Mouse (Mus musculus): Measurements from ENCODE around the gene Acaca. TPM values are rescaled to one million over a fixed set of nuclear protein-coding genes. Genes with fewer than 3 reads are reported as not detected.
A peak's percentile ranks its signal among the peaks of the same experiment; 100 is the strongest.

Gene Acaca
- polyA plus RNA-seq (2012; ENCODE audit: insufficient read depth, insufficient read length, missing spikeins), result 4.4 and 5.0 TPM in 2 replicates

GRCm38 (mm10) chr11:84128943-84129798 is at the start of gene Acaca, which contains the start of gene Tada2a:
Gene Acaca, plus strand, starts transcription at chr11:84129672.
Gene Tada2a, minus strand, starts transcription at chr11:84129600.
- H3K4me1 ChIP-seq (ENCODE audit: control insufficient read depth, insufficient read depth, low read length), result peaks cover 2% of the 10 kb centered on the region; the same call in 1 of the 2 replicates
- no peak within 1 kb of the TSS for H3K27ac ChIP-seq (ENCODE audit: insufficient read depth, low read depth, low read length)
- no peak for TF ChIP-seq POLR2A (IDR thresholded peaks at IDR 0.05; ENCODE audit: borderline replicate concordance, low read depth, low read length)
- no peak for TF ChIP-seq CTCF (IDR thresholded peaks at IDR 0.05; ENCODE audit: low read depth, low read length)
- peak within 1 kb of the TSS; percentile 81 for H3K4me3 ChIP-seq (ENCODE audit: insufficient read depth, low read length)

GRCm38 (mm10) chr11:84079887-84080286 is 49.6 kb upstream of the Acaca start:
- Histone ChIP-seq H3K27ac (ENCODE audit: insufficient read depth, low read depth, low read length) (no peak overlapping the region), H3K4me1 (ENCODE audit: control insufficient read depth, insufficient read depth, low read length) (peaks cover 9% of the 10 kb centered on the region), H3K4me3 (ENCODE audit: insufficient read depth, low read length) (no peak overlapping the region)
- no peak for TF ChIP-seq CTCF (IDR thresholded peaks at IDR 0.05; ENCODE audit: low read depth, low read length)
- TF ChIP-seq POLR2A (IDR thresholded peaks at IDR 0.05; ENCODE audit: borderline replicate concordance, low read depth, low read length), result no peak

- TF ChIP-seq POLR2A (IDR thresholded peaks at IDR 0.05; ENCODE audit: borderline replicate concordance, low read depth, low read length) (no peak), CTCF (IDR thresholded peaks at IDR 0.05; ENCODE audit: low read depth, low read length) (no peak)
- no peak overlapping the region for H3K27ac ChIP-seq (ENCODE audit: insufficient read depth, low read depth, low read length)
- H3K4me1 ChIP-seq (ENCODE audit: control insufficient read depth, insufficient read depth, low read length), result peaks cover 9% of the 10 kb centered on the region
- no peak overlapping the region for H3K4me3 ChIP-seq (ENCODE audit: insufficient read depth, low read length)
Measured at GRCm38 (mm10) chr11:84080327-84080726, 49.1 kb upstream of the Acaca start.

- Histone ChIP-seq H3K27ac (ENCODE audit: insufficient read depth, low read depth, low read length) (no peak overlapping the region), H3K4me3 (ENCODE audit: insufficient read depth, low read length) (no peak overlapping the region), H3K4me1 (ENCODE audit: control insufficient read depth, insufficient read depth, low read length) (peaks cover 9% of the 10 kb centered on the region)
- TF ChIP-seq POLR2A (IDR thresholded peaks at IDR 0.05; ENCODE audit: borderline replicate concordance, low read depth, low read length), result no peak
- TF ChIP-seq CTCF (IDR thresholded peaks at IDR 0.05; ENCODE audit: low read depth, low read length), result no peak
Measured at GRCm38 (mm10) chr11:84081901-84082300, 47.6 kb upstream of the Acaca start.

GRCm38 (mm10) chr11:84090572-84090971 is 38.9 kb upstream of the Acaca start:
- Histone ChIP-seq H3K27ac (ENCODE audit: insufficient read depth, low read depth, low read length) (no peak overlapping the region), H3K4me3 (ENCODE audit: insufficient read depth, low read length) (no peak overlapping the region), H3K4me1 (ENCODE audit: control insufficient read depth, insufficient read depth, low read length) (peaks cover 7% of the 10 kb centered on the region)
- TF ChIP-seq CTCF (IDR thresholded peaks at IDR 0.05; ENCODE audit: low read depth, low read length) (no peak), POLR2A (IDR thresholded peaks at IDR 0.05; ENCODE audit: borderline replicate concordance, low read depth, low read length) (no peak)

GRCm38 (mm10) chr11:84095084-84095483 is 34.4 kb upstream of the Acaca start:
- TF ChIP-seq POLR2A (IDR thresholded peaks at IDR 0.05; ENCODE audit: borderline replicate concordance, low read depth, low read length), result no peak
- no peak for TF ChIP-seq CTCF (IDR thresholded peaks at IDR 0.05; ENCODE audit: low read depth, low read length)
- Histone ChIP-seq H3K4me3 (ENCODE audit: insufficient read depth, low read length) (no peak overlapping the region), H3K27ac (ENCODE audit: insufficient read depth, low read depth, low read length) (no peak overlapping the region), H3K4me1 (ENCODE audit: control insufficient read depth, insufficient read depth, low read length) (peaks cover 9% of the 10 kb centered on the region)

- no peak overlapping the region for H3K27ac ChIP-seq (ENCODE audit: insufficient read depth, low read depth, low read length)
- peaks cover 11% of the 10 kb centered on the region for H3K4me1 ChIP-seq (ENCODE audit: control insufficient read depth, insufficient read depth, low read length)
- no peak overlapping the region for H3K4me3 ChIP-seq (ENCODE audit: insufficient read depth, low read length)
- TF ChIP-seq CTCF (IDR thresholded peaks at IDR 0.05; ENCODE audit: low read depth, low read length) (no peak), POLR2A (IDR thresholded peaks at IDR 0.05; ENCODE audit: borderline replicate concordance, low read depth, low read length) (no peak)
Measured at GRCm38 (mm10) chr11:84097251-84097998, 32.0 kb upstream of the Acaca start.

GRCm38 (mm10) chr11:84101182-84101581 is 28.3 kb upstream of the Acaca start:
- no peak overlapping the region for H3K27ac ChIP-seq (ENCODE audit: insufficient read depth, low read depth, low read length)
- H3K4me1 ChIP-seq (ENCODE audit: control insufficient read depth, insufficient read depth, low read length), result peaks cover 11% of the 10 kb centered on the region
- no peak overlapping the region for H3K4me3 ChIP-seq (ENCODE audit: insufficient read depth, low read length)
- TF ChIP-seq CTCF (IDR thresholded peaks at IDR 0.05; ENCODE audit: low read depth, low read length) (no peak), POLR2A (IDR thresholded peaks at IDR 0.05; ENCODE audit: borderline replicate concordance, low read depth, low read length) (no peak)

GRCm38 (mm10) chr11:84104036-84104435 is 25.4 kb upstream of the Acaca start:
- no peak overlapping the region for H3K4me3 ChIP-seq (ENCODE audit: insufficient read depth, low read length)
- H3K4me1 ChIP-seq (ENCODE audit: control insufficient read depth, insufficient read depth, low read length), result peaks cover 13% of the 10 kb centered on the region
- no peak overlapping the region for H3K27ac ChIP-seq (ENCODE audit: insufficient read depth, low read depth, low read length)
- TF ChIP-seq CTCF (IDR thresholded peaks at IDR 0.05; ENCODE audit: low read depth, low read length) (no peak), POLR2A (IDR thresholded peaks at IDR 0.05; ENCODE audit: borderline replicate concordance, low read depth, low read length) (no peak)
